Mouse (Mus musculus): ENCODE data around the gene Arhgap27.
"Not testable (repeated sequence)": the region's sequence is repeated elsewhere in the genome, so short reads cannot be mapped to it uniquely, and the experiment has no call there.

The Arhgap27 gene

DNA sequence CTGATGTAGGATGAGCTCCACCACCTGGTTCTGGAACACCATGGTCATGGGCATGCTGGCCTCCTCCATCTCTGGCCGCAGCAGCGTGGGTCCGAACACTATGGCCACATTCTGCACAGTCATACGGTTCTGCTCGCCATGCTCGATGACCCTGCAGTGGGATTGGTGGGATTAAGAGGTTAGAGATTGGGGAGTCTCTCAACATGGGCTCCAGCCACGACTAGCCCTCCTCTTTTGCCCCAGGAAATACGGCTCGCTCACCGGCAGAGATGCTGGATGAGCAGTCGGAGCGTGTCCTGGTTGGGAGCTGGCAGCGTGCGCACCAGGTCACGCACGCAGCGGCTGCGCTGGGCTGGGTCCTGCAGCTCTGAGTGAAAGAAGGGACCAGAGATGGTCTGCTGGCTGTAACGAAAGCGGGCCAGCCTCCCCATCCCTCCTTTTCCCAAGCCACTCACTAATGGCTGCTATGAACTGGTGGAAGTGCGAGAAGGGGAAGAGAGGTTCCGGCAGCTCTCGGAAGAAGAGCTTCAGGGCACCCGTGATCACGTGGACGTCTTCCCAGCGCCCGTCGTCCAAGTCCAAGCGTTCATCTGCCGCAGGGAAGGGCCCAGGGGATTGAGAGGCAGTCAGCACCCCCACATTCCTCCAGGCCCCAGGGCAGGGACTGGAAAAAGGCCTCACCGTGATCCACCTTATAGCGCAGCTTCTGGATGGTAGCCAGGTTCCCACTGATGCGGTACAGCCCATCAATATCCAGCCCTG is 30.4 kb downstream of the Arhgap27 start:
- no peak for DNase-seq (ENCODE audit: low spot score in 2 of 2)

DNA sequence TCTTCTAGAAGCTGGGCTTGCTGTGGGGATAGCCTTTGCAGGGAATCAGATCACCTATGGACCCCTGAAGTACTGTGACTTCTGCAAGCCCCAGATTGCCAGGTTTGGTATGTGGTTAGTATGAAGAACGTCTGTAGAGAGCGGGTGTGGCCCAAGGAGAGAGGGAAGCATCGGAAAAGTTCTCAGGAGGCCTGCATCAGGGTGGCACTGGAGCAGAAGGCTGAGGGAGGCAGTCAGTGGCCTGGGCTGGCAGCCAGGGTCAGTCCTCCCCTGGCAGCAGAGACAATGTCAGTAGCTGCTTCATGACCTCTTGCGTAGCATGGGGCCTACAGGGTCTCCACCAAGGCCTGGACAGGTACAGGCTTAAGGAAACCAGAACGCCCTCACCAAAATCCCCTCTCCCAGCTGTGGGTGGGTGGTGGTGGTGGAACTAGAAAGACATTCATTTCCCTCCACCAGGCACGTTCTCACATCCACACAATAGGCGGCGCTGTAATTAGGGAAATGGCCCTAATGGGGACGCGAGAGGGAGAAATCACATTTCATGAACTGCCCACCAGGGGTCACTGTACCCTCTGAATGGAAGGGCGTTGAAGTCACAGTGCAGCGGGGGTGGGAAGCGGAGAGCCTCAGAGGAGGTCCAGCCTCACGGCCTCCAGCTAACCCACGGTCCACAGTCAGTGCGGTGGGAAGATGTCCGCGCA is 31.2 kb downstream of the Arhgap27 start:
- DNase-seq (ENCODE audit: low spot score in 2 of 2), result peak; percentile 70 to 82

DNA sequence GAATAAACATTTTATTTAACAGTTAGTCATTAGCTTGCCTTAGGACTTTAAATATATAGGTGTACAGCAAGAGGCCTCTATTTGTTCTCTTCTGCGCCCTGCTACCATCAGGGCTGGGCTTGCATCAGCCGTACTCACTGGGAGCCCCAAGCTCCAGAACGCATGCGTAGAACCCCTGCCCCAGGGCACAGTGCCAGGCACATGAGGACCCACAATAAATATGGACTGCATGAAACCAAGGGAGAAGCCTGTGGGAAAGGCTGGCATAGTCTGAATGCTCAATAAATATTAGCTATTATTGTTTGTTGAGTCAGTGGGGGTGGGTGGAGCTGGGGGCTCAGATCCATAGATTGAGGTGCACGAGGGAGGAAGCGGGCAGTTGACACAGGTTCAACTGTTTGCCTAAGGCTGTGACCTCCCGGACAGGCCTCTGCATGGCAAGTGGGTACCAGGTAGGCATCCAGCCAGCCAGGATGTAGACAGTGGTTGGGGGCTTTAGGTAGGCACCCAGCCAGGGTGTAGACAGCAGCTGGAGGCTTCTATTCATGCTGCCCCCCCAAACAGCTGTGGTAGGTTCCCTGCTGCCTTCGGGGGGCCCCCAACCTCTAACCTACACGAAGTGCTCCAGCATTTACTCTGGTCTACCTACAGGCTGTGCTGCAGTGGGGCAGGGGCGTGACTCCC is 31.8 kb downstream of the Arhgap27 start:
- DNase-seq (ENCODE audit: low spot score in 2 of 2), result no peak

DNA sequence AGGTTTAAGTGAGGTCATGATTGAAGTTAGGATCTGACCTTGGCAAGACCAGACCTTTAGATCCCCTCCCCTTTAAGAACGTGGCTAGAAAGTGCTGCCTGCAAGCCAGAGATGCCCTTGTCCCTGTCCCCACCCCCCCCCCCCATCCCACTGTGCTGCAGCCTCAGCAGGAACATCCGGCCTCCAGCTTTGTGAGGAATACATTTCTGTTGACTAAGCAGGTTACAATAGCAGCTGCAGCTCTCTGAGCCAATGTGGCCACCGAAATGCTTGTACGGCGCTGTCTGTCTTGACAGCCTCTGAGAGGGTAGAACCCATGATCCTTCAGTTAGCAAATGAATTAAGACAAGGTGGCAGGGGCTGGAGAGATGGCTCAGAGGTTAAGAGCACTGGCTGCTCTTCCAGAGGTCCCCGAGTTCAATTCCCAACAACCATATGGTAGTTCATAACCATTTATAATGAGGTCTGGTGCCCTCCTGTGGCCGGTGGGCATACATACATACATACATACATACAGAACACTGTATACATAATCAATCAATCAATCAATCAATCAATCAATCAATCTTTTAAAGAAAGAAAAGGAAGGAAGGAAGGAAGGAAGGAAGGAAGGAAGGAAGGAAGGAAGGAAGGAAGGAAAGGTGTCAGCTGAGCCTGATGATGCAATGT is 32.7 kb downstream of the Arhgap27 start:
- DNase-seq (ENCODE audit: low spot score in 2 of 2), result no peak

DNA sequence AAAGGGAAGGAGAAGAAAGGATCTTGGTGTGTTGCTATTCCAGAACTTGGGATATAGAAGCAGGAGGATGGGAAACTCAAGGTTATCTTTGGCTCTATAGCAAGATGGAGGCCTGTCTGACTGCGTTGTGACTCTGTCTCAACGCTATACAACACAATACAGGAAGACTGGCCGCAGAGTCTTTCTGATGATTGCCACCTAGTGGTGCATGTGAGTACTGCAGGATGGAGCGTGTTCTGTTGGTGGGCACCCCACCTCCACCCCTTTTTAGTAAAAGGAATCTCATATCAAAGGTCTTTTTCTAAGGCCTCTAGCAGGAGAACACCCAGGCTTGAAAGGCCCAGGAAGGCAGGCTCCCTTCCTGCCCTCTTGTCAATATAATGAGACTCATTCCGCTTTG is 36.5 kb downstream of the Arhgap27 start:
- peak; percentile 88 to 90 for DNase-seq (ENCODE audit: low spot score in 2 of 2)

DNA sequence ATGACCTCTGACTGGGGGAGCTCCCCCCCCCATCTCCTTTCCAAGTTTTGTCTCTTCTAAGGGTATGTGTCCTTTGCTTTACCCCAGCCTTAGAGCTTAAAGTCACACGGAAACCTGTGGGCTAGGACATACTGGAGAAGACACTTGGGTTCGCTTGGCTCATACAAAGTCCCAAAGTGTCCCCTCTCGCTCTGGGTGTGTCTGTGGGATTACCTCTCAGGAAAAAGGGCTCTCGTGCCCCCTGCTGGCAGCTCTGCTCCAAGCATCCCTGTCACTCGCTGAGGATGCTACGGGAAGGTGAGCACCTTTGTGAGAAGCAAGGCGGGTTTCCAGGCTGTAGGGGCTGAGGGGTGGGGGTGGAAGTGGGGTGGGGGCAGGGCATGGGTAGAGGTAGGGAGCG is 38.3 kb downstream of the Arhgap27 start:
- DNase-seq (ENCODE audit: low spot score in 2 of 2), result peak; percentile 78 to 79

DNA sequence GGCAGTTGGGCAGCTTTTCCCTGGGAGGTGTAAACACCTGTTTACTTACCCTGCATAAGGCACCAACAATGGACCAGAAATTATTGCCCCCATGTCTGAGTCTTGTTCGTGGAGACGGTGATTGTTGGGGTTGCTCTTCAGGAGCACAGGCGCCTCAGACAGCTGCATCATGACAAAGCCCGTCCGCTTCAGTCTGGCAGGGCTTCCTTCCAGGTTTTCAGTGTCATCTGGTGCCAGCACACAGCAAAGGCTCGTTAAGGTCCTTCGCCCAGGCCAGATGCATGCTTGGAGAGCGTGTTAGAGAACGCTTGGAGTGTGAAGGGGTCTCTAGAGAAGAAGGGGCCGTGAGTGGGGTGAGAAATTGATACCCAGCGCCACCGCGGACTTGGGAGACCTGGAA is 38.8 kb downstream of the Arhgap27 start:
- no peak for DNase-seq (ENCODE audit: low spot score in 2 of 2)

DNA sequence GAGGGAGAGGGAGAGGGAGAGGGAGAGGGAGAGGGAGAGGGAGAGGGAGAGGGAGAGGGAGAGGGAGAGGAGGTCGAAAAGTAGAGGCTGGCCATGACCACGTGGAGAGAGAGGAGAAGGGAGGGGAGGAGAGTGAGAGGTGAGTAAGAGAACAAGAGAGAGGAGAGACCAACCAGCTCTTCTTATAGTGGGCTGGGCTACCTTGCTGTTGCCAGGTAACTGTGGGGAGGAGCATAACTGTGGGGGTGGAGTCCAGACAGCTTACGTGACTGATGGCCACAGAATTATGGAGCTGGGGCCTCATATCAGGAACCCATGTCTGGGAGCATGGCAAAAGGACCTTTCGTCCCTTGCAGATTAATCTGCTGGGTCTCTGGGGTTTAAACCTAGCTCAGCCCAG is 40.7 kb downstream of the Arhgap27 start:
- not testable (repeated sequence) for DNase-seq (ENCODE audit: low spot score in 2 of 2)

DNA sequence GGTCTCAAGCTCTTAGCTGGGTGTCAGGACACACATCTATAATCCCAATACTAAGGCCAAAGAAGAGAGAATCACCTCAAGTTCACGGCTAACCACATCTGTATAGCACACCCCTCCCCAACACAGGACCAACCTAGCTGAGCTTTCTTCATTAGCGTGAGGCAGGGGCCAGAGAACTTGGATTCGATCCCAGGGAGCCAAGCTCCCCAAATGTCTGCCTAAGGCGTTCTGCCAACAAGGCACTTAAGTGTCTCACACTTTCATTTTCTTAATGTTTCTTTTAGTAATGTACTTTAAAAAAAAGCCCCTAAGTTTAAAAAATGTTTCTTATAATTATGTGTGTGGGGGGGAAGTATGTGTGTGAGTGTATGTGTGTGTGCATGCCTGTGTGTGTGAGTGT is 42.8 kb downstream of the Arhgap27 start:
- DNase-seq (ENCODE audit: low spot score in 2 of 2), result no peak

DNA sequence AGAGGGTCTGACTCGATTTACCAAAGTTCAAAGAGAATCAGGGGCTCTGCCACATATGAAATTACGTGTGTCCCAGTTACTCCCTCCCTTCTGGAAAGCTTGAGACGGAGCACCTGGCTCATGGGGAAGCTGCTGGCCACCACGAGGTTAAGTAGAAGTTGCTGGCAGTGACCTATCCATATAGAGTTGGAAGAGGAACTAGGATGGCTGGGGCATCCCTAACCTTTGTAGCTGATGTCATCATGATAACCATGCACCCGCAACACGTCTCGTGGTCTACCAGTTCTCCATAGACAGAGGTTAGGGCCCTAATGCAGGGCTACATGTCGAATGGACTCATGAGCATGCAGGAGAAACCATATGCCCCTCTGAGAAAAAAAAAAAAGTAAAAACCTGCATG is 43.3 kb downstream of the Arhgap27 start:
- DNase-seq (ENCODE audit: low spot score in 2 of 2), result no peak

DNA sequence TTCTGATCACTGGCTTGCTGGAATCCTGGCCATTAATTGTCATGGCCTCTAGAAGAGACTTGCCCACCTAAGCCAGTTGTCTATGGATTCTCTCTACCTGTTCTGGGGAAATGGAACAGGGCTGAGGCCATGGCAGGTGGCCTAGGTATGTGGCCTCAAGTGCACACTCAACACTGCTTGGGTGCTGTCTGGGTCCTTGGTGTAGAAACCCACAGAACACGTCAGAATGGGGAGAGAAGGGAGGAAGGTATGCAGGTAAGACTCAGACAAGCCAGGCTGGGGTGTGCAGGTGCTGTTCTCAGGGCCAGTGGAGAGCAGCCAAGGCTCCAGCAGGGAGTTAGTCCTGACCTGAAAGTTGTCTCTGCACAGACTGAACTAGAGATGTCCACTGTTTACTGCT is 45.5 kb downstream of the Arhgap27 start:
- no peak for DNase-seq (ENCODE audit: low spot score in 2 of 2)

DNA sequence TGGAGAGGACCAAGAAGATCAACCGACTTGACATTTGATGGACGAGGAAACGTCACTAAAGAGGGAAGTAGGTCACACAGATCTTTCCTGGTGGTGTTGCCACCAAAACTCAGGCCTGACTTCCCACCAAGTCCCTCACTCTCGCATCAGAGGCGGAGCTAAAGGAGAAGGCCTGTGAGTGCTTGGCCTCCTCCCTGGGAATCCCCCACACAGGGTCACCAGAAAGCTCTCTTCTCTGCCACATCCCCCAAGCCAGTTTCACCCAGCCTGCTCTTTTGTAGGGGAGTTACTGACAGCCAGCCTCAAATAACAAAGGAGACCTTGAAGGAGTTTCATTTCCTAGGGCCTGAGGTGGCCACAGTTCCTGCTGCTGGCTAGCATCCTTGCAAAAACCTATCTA is 48.1 kb downstream of the Arhgap27 start:
- DNase-seq (ENCODE audit: low spot score in 2 of 2), result no peak

DNA sequence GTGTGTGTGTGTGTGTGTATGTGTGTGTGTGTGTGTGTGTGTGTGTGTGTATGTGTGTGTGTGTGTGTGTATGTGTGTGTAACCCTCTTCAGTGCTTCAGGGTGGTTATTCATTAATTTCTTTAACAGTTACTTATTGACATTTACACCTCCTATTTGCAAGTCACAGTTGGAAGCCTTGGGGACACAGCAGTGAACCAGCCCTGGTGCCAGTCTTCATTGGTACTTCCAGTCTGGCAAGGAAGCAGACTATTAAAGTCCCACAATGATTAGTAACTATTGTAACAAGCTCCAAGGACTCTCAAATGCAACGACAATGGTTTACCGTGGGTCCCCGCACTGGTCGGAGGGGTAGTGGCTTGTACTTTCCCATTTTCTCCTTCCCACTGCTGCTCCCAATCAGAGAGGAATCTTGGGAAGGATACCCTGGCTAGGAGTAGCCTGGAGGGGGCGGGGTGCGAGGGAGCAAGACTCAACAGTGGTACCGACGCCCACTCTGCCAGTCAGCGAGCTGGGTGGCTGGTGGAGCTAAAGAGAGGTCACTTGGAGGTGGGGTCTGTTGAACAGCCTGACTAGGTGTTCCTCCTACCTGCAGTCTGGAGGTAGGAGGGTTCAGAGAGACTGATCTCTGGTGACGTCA is 48.6 kb downstream of the Arhgap27 start:
- DNase-seq (ENCODE audit: low spot score in 2 of 2), result no peak

DNA sequence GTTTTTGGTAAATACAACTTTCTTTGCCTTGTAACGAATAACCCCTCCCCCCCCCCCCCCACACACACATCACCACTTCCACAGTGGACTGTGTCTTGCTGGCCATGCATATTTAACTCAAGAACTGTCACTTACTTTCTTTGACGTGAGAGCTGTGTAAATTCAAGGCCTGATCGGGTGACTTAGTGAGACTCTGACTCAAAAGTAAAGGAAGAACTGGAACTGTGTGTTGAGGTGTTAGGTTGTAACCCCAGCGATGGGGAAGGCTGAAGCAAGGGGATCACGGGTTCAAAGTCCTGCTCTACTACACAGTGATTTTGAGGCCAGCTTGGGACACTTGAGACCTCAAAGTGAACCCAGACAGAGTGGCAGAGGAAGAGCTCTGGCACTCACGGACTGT is 50.0 kb downstream of the Arhgap27 start:
- no peak for DNase-seq (ENCODE audit: low spot score in 2 of 2)

DNA sequence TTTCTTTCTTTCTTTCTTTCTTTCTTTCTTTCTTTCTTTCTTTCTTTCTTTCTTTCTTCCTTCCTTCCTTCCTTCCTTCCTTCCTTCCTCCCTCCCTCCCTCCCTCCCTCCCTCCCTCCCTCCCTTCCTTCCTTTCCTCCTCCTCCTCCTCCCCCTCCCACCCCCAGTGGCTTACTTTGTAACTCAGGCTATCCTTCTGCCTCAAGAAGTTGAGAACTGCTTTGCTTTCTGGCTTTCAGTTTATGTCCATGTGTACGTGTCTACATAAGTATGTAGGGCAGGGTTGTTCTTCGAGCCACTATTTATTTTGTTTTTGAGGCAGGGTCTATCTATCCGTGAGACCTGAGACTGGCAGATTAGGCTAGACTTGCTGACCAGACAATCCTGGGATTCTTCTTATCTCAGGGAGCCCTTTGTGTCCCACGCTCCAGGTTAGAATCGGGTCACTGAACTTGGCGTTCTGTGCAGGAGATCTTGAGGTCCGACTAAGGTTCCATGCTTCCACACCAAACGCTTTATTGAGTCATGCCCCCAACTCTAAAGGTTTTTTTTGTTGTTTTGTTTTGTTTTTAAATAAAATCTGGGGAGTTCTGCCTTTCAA is 50.7 kb downstream of the Arhgap27 start:
- DNase-seq (ENCODE audit: low spot score in 2 of 2), result no peak

DNA sequence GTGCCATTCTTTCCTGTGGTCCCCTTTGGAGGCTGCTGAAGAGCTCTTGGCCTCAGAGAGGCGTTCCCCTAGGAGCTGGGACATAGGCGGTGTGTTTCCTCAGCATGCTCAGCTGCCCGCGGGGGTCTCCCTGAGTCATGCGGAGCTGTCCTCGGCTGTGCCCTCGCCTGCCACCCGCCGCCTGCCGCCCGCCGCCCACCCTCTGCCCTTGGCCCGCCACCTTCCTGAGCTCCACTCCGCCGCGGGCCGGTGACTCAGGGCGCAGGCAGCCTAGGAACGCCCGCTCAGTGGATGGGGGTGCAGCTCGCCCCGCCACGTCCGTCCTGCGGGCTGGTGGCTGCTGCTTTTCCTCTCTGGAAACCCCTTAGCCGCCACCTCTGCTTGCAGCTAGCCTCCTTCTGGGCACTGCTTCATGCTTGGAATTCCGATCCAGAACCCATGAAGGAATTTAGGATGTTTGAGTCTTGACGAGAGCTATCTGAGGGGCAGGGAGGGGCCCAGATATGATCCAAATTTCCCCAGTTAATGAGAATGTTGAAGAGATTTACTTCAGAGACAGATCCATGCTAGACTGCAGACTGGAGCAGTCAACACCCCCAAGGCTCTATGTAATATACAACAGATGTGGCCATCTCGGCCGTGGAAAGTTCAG is 51.4 kb downstream of the Arhgap27 start:
- DNase-seq (ENCODE audit: low spot score in 2 of 2), result no peak

DNA sequence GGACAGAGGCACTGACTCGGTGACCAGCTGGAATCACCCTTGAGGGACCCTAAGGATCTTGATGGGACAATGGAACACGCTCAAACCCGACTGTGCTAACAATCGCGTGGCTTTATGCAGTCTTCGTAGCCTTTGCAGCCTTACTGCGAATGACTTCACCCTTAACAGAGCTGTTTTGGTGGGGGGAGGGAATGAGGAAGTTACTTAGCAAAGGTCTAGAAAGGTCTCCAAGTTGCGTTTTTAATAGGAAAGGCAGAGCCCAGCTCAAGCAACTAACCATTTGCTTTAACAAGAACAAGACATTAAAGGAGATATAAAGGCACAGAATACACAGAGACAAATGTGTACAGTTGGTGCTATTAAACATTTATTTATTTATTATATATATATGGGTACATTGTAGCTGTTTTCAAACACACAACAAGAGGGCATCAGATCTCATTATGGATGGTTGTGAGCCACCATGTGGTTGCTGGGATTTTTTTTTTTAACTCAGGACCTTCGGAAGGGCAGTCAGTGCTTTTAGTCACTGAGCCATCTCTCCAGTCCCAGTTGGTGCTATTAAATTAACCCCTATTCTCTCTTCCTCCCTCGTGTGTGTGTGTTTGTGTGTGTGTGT is 53.4 kb downstream of the Arhgap27 start:
- no peak for DNase-seq (ENCODE audit: low spot score in 2 of 2)

DNA sequence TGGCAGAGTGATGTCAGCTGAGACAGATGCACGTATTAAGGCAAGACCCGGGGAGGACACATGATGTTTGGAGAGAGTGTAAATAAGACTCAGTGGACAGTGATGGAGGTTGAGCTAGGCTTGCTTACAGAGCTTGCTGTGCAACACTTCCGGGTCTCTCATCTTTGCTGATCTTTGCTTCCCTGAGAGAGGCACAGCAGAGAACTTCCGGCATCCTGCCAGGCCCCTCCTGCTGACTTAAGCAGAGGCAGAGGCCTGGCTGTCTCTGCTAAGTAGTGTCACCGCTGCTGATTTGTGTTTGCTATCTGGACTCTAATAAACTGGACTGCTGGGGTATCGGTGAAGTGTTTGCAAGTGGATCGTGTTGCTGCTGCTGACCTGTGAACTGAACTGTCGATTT is 55.6 kb downstream of the Arhgap27 start:
- DNase-seq (ENCODE audit: low spot score in 2 of 2), result no peak

DNA sequence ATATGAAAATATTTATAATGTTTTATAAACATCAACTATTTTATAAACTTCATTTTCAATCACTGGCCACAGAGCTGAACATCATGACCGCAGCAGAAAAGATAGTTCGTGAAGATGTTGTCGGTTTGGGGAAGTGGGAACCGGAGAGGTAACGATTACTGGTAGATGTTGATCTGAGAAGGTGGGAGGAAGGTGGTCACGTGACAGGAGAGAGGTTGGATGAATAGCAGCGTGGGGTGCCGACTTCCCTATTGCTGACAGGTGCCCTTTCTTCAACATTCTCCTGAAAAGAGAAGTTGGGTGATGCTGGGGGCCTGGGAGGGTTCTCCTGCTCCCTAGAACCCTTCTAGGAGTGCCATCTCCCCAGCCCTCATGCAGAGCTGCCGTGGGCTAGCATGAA is 59.0 kb downstream of the Arhgap27 start:
- no peak for DNase-seq (ENCODE audit: low spot score in 2 of 2)

DNA sequence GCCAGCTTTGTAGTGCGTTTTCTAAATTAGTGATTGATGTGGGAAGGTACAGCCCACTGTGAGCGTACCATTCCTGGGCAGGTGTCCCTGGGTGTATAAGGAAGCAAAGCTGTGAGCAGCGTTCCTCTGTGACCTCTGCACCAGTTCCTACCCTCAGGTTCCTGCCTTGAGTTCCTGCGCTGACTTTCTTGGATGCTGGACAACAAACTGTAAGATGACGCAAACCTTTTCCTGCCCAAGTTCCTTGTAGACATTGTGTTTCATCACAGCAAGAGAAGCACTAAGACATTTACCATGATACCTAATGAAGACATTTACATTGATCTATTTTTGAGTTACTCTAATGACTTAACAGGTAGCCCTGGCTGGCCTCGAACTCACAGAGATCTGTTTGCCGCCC is 68.7 kb downstream of the Arhgap27 start:
- no peak for DNase-seq (ENCODE audit: low spot score in 2 of 2)

DNA sequence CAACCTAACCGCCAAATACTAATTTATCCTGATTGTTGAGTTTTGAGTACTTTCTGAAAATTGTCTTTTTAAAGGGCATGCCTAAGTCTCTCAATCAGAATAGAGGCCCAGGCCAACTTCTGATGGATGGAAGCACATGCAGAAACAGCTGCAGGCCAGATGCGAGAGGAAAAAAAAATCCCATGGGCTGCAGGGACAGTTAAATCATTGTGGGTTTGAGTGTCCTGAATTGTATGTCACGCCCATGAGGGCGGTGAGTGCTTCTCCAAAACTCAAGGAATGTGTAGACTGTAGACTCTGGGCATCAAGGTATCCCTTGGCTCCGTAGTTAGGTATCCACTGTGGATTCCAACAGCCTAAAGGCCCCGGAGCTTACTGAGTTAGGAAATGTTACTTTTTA is 69.4 kb downstream of the Arhgap27 start:
- DNase-seq (ENCODE audit: low spot score in 2 of 2), result no peak

Data from right cerebral cortex, adult 2 months (tissue).